Mouse (Mus musculus) lung, postnatal 0 days (tissue): Measurements from ENCODE around the gene 4931428L18Rik. TPM values are rescaled to one million over a fixed set of nuclear protein-coding genes. Genes with fewer than 3 reads are reported as not detected.
"Not testable (repeated sequence)": the region's sequence is repeated elsewhere in the genome, so short reads cannot be mapped to it uniquely, and the experiment has no call there.

ENCODE experiments used
- ATAC-seq: fragments of 200-750 bp; cut with Nextera tagmentation; 2 replicates; pipeline ENCODE4 v1.8.0; 2017; ENCODE audit warnings: moderate library complexity
- DNase-seq: peaks from one replicate; pipeline ENCODE4 v3.0.0-alpha.2; 2016; ENCODE audit warnings: low spot score
- H3K27ac ChIP-seq: fragments of 300-500 bp; sonication (generic); 2 replicates; pipeline ENCODE4 v1.5.1; 2014; ENCODE audit warnings: antibody characterized with exemption, mild to moderate bottlenecking, low read length, mixed read lengths
- H3K27me3 ChIP-seq: fragments of 300-500 bp; sonication (generic); replicated peaks from 2 replicates; pipeline ENCODE4 v1.6.1; 2014; ENCODE audit warnings: low read length, mixed read lengths; ENCODE audit not compliant: insufficient read depth
- H3K36me3 ChIP-seq: fragments of 300-500 bp; sonication (generic); 2 replicates; pipeline ENCODE4 v1.6.1; 2014; ENCODE audit warnings: low read length, mixed read lengths; ENCODE audit not compliant: insufficient read depth
- H3K4me1 ChIP-seq: fragments of 300-500 bp; sonication (generic); 2 replicates; pipeline ENCODE4 v1.6.1; 2014; ENCODE audit warnings: antibody characterized with exemption, low read depth, low read length, mixed read lengths; ENCODE audit not compliant: insufficient read depth
- H3K4me2 ChIP-seq: fragments of 300-500 bp; sonication (generic); replicated peaks from 2 replicates; pipeline ENCODE4 v1.6.1; 2014; ENCODE audit warnings: low read depth, mild to moderate bottlenecking, low read length, moderate library complexity, mixed read lengths
- H3K4me3 ChIP-seq: fragments of 300-500 bp; sonication (generic); 2 replicates; pipeline ENCODE4 v1.5.1; 2014; ENCODE audit warnings: low read depth, low read length
- H3K9ac ChIP-seq: fragments of 300-500 bp; sonication (generic); replicated peaks from 2 replicates; pipeline ENCODE4 v1.6.1; 2014; ENCODE audit warnings: low read depth, mild to moderate bottlenecking
- H3K9me3 ChIP-seq: fragments of 300-500 bp; sonication (generic); 2 replicates; pipeline ENCODE4 v1.6.1; 2016; ENCODE audit warnings: low read length, mixed read lengths
- CTCF ChIP-seq: IDR thresholded peaks from 2 replicates; pipeline ENCODE4 v1.5.1; 2016; ENCODE audit warnings: antibody characterized with exemption, mild to moderate bottlenecking
- EP300 ChIP-seq: IDR thresholded peaks from 2 replicates; pipeline ENCODE4 v1.6.1; 2016; ENCODE audit warnings: antibody characterized with exemption, mild to moderate bottlenecking, control low read depth
- WGBS: fragments of 180-500 bp; shearing (Covaris S2); extraction: QIAGEN DNeasy Blood & Tissue Kit; methylation state at CpG from one replicate; pipeline ENCODE4 v1.1.7; 2014; 5-methylcytosine and 5-hydroxymethylcytosine counted together
- polyA plus RNA-seq: library from polyadenylated mRNA; unstranded; fragments of >200 nt; fragmentation: Nextera tagmentation; extraction: Ambion mirVana; gene quantifications from 2 replicates; pipeline ENCODE4 v1.2.1, GENCODE M21; 2015

4931428L18Rik gene
- polyA plus RNA-seq, 1 experiment from 2014 or later = 0.43 TPM

DNA sequence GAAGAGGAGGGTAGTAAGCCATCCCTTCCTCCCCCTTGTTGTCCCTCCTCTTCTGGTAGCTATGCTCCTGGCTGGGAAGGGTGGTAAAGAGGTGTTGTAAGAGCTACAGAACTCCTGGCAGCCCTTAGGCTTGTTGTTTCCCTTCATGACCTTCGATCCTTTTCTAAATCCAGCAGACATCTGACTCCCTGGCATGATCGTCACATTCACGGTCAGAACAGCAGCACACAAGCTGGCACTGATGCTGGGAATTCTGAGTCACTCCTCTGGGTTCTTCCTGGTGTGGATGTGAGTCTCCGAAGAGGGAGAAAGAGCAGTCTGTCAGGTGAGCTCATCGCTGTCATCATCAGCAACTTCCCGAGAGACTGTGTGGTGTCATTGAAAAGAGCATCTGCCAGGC, 203.2 kb downstream of the 4931428L18Rik start:
- WGBS = 70% methylated on average over 6 of the region's 6 CpGs
- H3K9ac ChIP-seq = no peak overlapping the region
- H3K4me3 ChIP-seq = no peak overlapping the region
- TF ChIP-seq EP300 (no peak), CTCF (no peak)
- no peak overlapping the region for H3K4me2 ChIP-seq
- H3K27ac ChIP-seq = no peak overlapping the region
- no peaks in the 10 kb centered on the region for H3K9me3 ChIP-seq
- no peaks in the 10 kb centered on the region for H3K4me1 ChIP-seq
- DNase-seq = peak; percentile 41
- no peaks in the 10 kb centered on the region for H3K27me3 ChIP-seq
- H3K36me3 ChIP-seq = no peaks in the 10 kb centered on the region
- peak; percentile 40 for ATAC-seq

DNA sequence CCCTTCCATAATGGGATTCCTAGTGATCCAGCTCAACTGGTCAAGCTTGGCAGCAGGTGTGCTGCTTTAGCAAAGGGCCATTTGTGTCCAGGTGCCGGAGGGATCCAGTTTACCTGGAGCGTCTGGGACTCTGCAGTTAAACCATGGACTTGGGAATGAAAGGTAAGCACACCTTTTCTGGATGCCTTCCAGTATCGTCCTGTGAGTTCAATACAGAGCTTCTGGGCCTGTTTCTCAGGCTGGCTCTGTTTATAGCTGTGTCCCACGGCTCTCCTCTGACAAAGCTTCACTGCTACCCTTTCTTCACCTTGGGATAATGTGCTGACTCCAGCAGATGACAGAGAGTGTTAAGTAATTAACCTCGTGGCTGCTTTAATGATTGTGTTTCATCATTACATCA, 205.1 kb downstream of the 4931428L18Rik start:
- no peak for ATAC-seq
- 73% methylated on average over 5 of the region's 5 CpGs for WGBS

DNA sequence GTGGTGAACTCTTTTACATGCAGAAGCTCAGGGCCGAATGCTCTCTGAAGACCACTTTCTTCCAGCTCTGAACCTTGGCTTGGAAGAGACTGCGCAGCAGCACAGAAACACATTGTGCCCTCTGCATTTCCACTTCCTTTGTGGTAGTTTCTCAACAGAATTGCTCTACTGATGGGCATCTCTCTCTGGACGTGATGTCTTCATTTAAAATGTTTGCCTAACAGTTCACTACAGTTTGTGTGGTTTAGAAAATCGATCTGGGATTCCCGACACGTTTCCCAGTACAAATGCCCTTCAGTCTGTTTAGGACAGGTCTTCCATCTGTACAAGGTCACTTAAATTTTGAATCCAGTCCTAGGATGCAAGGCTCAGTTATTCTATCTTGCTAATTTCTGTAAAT, 206.4 kb downstream of the 4931428L18Rik start:
- Histone ChIP-seq H3K4me2 (no peak overlapping the region), H3K4me3 (no peak overlapping the region)
- 64% methylated on average over 6 of the region's 6 CpGs for WGBS

More for the DNA sequence above, 205.1 kb downstream of the 4931428L18Rik start:
- Histone ChIP-seq H3K27me3 (no peaks in the 10 kb centered on the region), H3K36me3 (no peaks in the 10 kb centered on the region), H3K4me3 (no peak overlapping the region), H3K9ac (no peak overlapping the region), H3K27ac (no peak overlapping the region), H3K4me1 (no peaks in the 10 kb centered on the region), H3K4me2 (no peak overlapping the region), H3K9me3 (no peaks in the 10 kb centered on the region)
- no peak for DNase-seq
- TF ChIP-seq EP300 = no peak
- TF ChIP-seq CTCF = no peak

DNA sequence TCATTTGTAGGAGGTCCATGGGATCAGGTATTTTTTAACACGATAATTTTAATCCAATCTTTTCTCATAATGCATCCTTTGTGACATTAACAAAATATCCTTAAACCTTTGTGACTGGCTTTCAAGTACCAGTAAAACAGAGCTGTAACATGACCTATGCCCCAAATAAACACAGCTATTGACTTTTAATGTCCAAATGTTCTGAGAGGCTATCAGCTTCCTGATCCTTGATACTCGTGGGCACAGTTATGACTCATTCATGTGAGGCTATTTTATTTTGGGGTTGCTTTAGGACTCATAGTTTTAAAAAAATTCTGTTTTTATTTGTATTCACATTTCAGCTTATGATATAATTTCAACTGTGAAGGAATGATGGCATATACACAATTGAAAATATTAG, 207.2 kb downstream of the 4931428L18Rik start:
- peak; percentile 26 for DNase-seq
- H3K4me1 ChIP-seq = no peaks in the 10 kb centered on the region
- H3K4me3 ChIP-seq = no peak overlapping the region
- H3K36me3 ChIP-seq = no peaks in the 10 kb centered on the region
- H3K27me3 ChIP-seq = no peaks in the 10 kb centered on the region
- ATAC-seq = no peak; the same call in 1 of the 2 replicates
- no peaks in the 10 kb centered on the region for H3K9me3 ChIP-seq
- TF ChIP-seq EP300 (no peak), CTCF (no peak)
- H3K4me2 ChIP-seq = no peak overlapping the region
- no peak overlapping the region for H3K9ac ChIP-seq
- H3K27ac ChIP-seq = no peak overlapping the region
- 44% methylated on average over 2 of the region's 2 CpGs for WGBS

More for the DNA sequence above, 206.4 kb downstream of the 4931428L18Rik start:
- H3K27ac ChIP-seq = no peak overlapping the region
- no peaks in the 10 kb centered on the region for H3K27me3 ChIP-seq
- H3K9ac ChIP-seq = no peak overlapping the region
- no peak for TF ChIP-seq CTCF
- no peak for TF ChIP-seq EP300
- DNase-seq (no peak), ATAC-seq (no peak)
- H3K9me3 ChIP-seq = no peaks in the 10 kb centered on the region
- H3K4me1 ChIP-seq = no peaks in the 10 kb centered on the region
- H3K36me3 ChIP-seq = no peaks in the 10 kb centered on the region

DNA sequence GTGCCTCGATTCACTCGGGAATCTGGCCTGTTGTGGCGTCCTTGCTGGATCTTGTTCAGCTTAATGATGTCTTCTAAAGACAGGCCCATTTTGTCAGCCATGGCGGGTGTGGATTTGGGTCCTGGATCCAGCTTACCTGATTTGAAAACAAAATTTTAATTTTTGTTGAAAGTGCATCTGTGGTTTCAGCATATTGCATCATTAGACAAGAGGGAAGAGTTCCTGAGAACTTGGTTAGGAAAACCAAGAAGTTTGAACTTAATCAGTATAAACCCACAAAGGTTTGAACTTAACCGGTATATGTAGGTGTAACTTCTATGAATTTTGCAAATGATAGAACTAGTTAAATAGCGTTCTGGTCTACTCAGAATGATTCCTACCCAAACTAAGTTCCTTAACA, 244.6 kb downstream of the 4931428L18Rik start, which contains the start of gene AC153137.1:
AC153137.1 (minus strand) TSS at position 101 of the 400 bp plus-strand sequence.
- not testable (repeated sequence) for H3K9ac ChIP-seq, H3K4me3 ChIP-seq, H3K9me3 ChIP-seq, DNase-seq, ATAC-seq, H3K4me2 ChIP-seq, H3K4me1 ChIP-seq, H3K36me3 ChIP-seq, H3K27ac ChIP-seq, H3K27me3 ChIP-seq
- 77% methylated on average over 6 of the region's 6 CpGs for WGBS

DNA sequence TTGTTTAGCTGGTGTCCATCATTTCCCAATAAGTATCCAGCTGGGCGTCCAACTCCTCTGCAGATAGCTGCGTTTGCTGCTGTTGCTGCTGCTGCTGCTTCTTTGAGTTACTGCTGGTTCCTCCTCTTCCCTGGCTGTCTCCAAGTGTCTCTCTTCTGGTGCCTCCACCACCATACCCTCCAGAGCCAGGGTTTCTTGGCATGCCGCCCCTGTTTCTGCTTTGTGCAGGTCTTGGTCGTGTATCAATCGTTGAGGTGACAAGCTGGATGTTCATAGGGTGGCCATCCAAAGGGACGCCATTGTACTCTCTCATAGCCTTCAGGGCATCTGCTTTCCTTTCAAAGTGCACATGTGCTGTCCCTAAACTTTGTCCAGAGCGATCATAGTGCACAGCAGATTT, 245.2 kb downstream of the 4931428L18Rik start:
- not testable (repeated sequence) for ATAC-seq, H3K4me2 ChIP-seq, H3K9ac ChIP-seq, H3K4me3 ChIP-seq, H3K9me3 ChIP-seq, H3K4me1 ChIP-seq, DNase-seq, H3K36me3 ChIP-seq, H3K27me3 ChIP-seq, H3K27ac ChIP-seq
- 84% methylated on average over 7 of the region's 7 CpGs for WGBS

DNA sequence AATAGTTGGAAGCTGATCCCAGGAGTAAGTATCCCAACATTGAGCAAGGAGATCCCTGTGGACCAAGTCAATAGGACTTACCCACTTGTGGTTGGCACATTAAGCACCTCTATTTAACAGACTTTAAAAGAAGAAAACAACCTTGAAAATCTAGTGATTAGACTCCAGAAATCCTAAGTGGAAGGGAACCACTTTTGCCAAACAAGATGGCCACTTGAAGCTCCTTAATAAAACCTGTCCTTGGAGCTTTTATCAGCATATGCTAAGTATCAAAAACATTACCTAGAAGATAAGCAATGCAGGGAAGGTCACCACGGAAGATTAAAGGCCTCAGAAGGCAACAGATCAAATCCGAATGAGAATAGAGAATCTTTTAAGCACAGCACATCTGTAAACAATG, 270.7 kb downstream of the 4931428L18Rik start:
- Histone ChIP-seq H3K9me3 (no peaks in the 10 kb centered on the region), H3K27me3 (no peaks in the 10 kb centered on the region), H3K4me2 (no peak overlapping the region), H3K4me1 (peaks cover 2% of the 10 kb centered on the region; the same call in 1 of the 2 replicates), H3K36me3 (no peaks in the 10 kb centered on the region), H3K9ac (no peak overlapping the region), H3K4me3 (no peak overlapping the region), H3K27ac (0 out of 2 replicates have a peak overlapping the region, but pooled peaks have one; percentile 11)
- WGBS = 45% methylated on average over 2 of the region's 2 CpGs
- ATAC-seq (no peak), DNase-seq (peak; percentile 37)
- no peak for TF ChIP-seq CTCF
- peak; percentile 50 for TF ChIP-seq EP300
